Mouse (Mus musculus) erythroblast, embryonic 14.5 days (primary cell): ENCODE results near the gene Hspa1b.
"Not testable (repeated sequence)": the region's sequence is repeated elsewhere in the genome, so short reads cannot be mapped to it uniquely, and the experiment has no call there.

Experiments
- GATA1 ChIP-seq: IDR thresholded peaks from 2 replicates; pipeline ENCODE4 v1.6.1; 2012; ENCODE audit warnings: low read length, inconsistent platforms, mixed read lengths
- TAL1 ChIP-seq: IDR thresholded peaks from 3 replicates; pipeline ENCODE4 v1.6.1; 2012; ENCODE audit warnings: low read length, inconsistent platforms, mixed read lengths

DNA sequence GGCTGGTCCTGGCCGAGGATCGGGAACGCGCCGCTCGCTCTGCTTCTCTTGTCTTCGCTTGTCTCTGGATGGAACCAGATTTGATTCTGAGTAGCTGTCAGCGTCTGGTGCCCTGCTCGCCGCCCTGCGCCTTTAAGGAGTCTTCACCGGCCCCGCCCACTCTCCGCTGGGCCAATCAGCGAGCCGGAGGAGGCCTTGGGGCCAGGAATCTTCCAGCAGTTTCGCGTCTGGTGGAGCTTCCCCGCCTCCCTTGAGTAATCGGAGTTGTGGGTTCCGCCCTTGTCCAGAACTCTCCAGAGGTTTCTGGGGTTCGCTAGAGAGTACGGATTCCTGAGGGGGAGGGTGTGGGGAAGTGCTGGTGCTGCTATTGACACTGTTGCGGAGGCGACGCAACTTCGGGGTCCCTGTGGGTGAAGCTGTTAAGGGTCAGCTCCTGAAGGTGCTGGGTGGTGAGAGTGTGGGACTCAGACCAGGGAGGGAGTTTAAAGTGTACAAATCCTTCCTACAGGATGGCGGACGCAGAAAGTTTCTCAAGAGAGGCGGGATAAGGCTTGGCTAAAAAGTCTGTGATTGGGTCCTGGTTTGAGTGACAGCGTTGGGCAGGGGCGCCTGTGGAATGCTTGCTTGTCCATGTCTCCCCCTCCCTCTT lies at the start of gene Hspa1b:
- not testable (repeated sequence) for TF ChIP-seq TAL1, GATA1
